Mouse (Mus musculus) liver, embryonic 14 days (tissue): ENCODE data around the gene Gm11937. TPM values are rescaled to one million over a fixed set of nuclear protein-coding genes. Genes with fewer than 3 reads are reported as not detected.

ENCODE experiments used
- polyA plus RNA-seq: library from polyadenylated mRNA; depleted of rRNA; stranded (reverse); fragments of >200 nt; gene quantifications from 2 replicates; pipeline ENCODE4 v1.2.3, GENCODE M21; 2012; rRNA removed

Gene Gm11937
- not detected in 2 replicates for polyA plus RNA-seq

GRCm38 (mm10) chr11:99610089-99610488 lies at the start of gene Gm11937:
Gm11937 (minus strand) TSS chr11:99610189.

GRCm38 (mm10) chr11:99658467-99659010 lies 48.5 kb upstream of the Gm11937 start, which contains the start of gene Gm11563:
Gm11563 (minus strand) TSS chr11:99658960.

GRCm38 (mm10) chr11:99650136-99650535 lies 40.1 kb upstream of the Gm11937 start, which contains the start of gene Gm11555:
Gm11555 (minus strand) TSS chr11:99650236.

GRCm38 (mm10) chr11:99643635-99644139 lies 33.7 kb upstream of the Gm11937 start, which contains the start of gene Krtap4-7:
Krtap4-7 (minus strand) TSS chr11:99644089.

GRCm38 (mm10) chr11:99634653-99635134 lies 24.7 kb upstream of the Gm11937 start, which contains the start of gene Krtap4-2:
Krtap4-2 (minus strand) TSS chr11:99635084.

GRCm38 (mm10) chr11:99628138-99628537 lies 18.1 kb upstream of the Gm11937 start, which contains the start of gene Krtap4-1:
Krtap4-1 (minus strand) TSS chr11:99628238.

GRCm38 (mm10) chr11:99620335-99620734 lies 10.3 kb upstream of the Gm11937 start, which contains the start of gene Gm11562:
Gm11562 (minus strand) TSS chr11:99620435.

GRCm38 (mm10) chr11:99614796-99615363 lies 4.9 kb upstream of the Gm11937 start, which contains the start of gene Krtap2-4:
Krtap2-4 (minus strand) TSS chr11:99614846.

GRCm38 (mm10) chr11:99603208-99603607 lies 6.8 kb downstream of the Gm11937 start, which contains the start of gene Gm11938:
Gm11938 (minus strand) TSS chr11:99603308.

GRCm38 (mm10) chr11:99597742-99598141 lies 12.2 kb downstream of the Gm11937 start, which contains the start of gene Krtap9-3:
Krtap9-3 (minus strand) TSS chr11:99598105.

GRCm38 (mm10) chr11:99590981-99591380 lies 19.0 kb downstream of the Gm11937 start, which contains the start of gene Krtap1-3:
Krtap1-3 (minus strand) TSS chr11:99591339.

GRCm38 (mm10) chr11:99583245-99583704 lies 26.7 kb downstream of the Gm11937 start, which contains the start of gene Krtap1-4:
Krtap1-4 (minus strand) TSS chr11:99583654.

GRCm38 (mm10) chr11:99580636-99581035 lies 29.4 kb downstream of the Gm11937 start, which contains the start of gene Krtap1-5:
Krtap1-5 (minus strand) TSS chr11:99581016.

GRCm38 (mm10) chr11:99566530-99566929 lies 43.5 kb downstream of the Gm11937 start, which contains the start of gene Krtap3-1:
Krtap3-1 (minus strand) TSS chr11:99566630.

Other genes with a start within 250 kb of the Gm11937 start
- 0.06 TPM in 1 of 2 replicates, not detected in the other for gene Krt28, start 235.3 kb downstream of the Gm11937 start, polyA plus RNA-seq
- gene Krt10, start 220.8 kb downstream of the Gm11937 start, polyA plus RNA-seq: 1.2 and 1.3 TPM in 2 replicates
- 0.03 and 0.05 TPM in 2 replicates for gene Krt12, start 187.9 kb downstream of the Gm11937 start, polyA plus RNA-seq
- 16.0 and 17.2 TPM in 2 replicates for gene Krt20, start 172.0 kb downstream of the Gm11937 start, polyA plus RNA-seq
- gene Krt23, start 117.1 kb downstream of the Gm11937 start, polyA plus RNA-seq: 0.40 and 0.45 TPM in 2 replicates
- gene Krt39, start 88.9 kb downstream of the Gm11937 start, polyA plus RNA-seq: not detected in 2 replicates
- not detected in 2 replicates for gene Krt40, start 67.0 kb downstream of the Gm11937 start, polyA plus RNA-seq
- not detected in 2 replicates for gene Krtap3-3, start 59.3 kb downstream of the Gm11937 start, polyA plus RNA-seq
- not detected in 2 replicates for gene Krtap3-2, start 53.3 kb downstream of the Gm11937 start, polyA plus RNA-seq
- gene Gm11939, start 50.7 kb downstream of the Gm11937 start, polyA plus RNA-seq: not detected in 2 replicates
- gene Krtap3-1, start 43.6 kb downstream of the Gm11937 start, polyA plus RNA-seq: not detected in 2 replicates
- gene Krtap1-5, start 29.2 kb downstream of the Gm11937 start, polyA plus RNA-seq: not detected in 2 replicates
- gene Krtap1-4, start 26.5 kb downstream of the Gm11937 start, polyA plus RNA-seq: not detected in 2 replicates
- not detected in 2 replicates for gene Krtap1-3, start 18.9 kb downstream of the Gm11937 start, polyA plus RNA-seq
- gene Krtap9-3, start 12.1 kb downstream of the Gm11937 start, polyA plus RNA-seq: not detected in 2 replicates
- gene Gm11938, start 6.9 kb downstream of the Gm11937 start, polyA plus RNA-seq: not detected in 2 replicates
- gene Krtap2-4, start 4.7 kb upstream of the Gm11937 start, polyA plus RNA-seq: not detected in 2 replicates
- not detected in 2 replicates for gene Gm11562, start 10.2 kb upstream of the Gm11937 start, polyA plus RNA-seq
- not detected in 2 replicates for gene Krtap4-1, start 18.0 kb upstream of the Gm11937 start, polyA plus RNA-seq
- not detected in 2 replicates for gene Krtap4-2, start 24.9 kb upstream of the Gm11937 start, polyA plus RNA-seq
- not detected in 2 replicates for gene Krtap4-7, start 33.9 kb upstream of the Gm11937 start, polyA plus RNA-seq
- gene Gm11555, start 40.0 kb upstream of the Gm11937 start, polyA plus RNA-seq: not detected in 2 replicates
- gene Gm11563, start 48.8 kb upstream of the Gm11937 start, polyA plus RNA-seq: not detected in 2 replicates
- gene Krtap4-6, start 55.8 kb upstream of the Gm11937 start, polyA plus RNA-seq: not detected in 2 replicates
- gene Gm14190, start 80.6 kb upstream of the Gm11937 start, polyA plus RNA-seq: not detected in 2 replicates
- not detected in 2 replicates for gene Gm14180, start 124.1 kb upstream of the Gm11937 start, polyA plus RNA-seq
- gene Gm11595, start 162.7 kb upstream of the Gm11937 start, polyA plus RNA-seq: not detected in 2 replicates
- gene Krtap4-8, start 170.5 kb upstream of the Gm11937 start, polyA plus RNA-seq: not detected in 2 replicates
- gene Krtap4-9, start 175.0 kb upstream of the Gm11937 start, polyA plus RNA-seq: not detected in 2 replicates
- gene Gm11596, start 183.3 kb upstream of the Gm11937 start, polyA plus RNA-seq: not detected in 2 replicates
- not detected in 2 replicates for gene Gm11569, start 188.7 kb upstream of the Gm11937 start, polyA plus RNA-seq
- gene Gm11554, start 194.3 kb upstream of the Gm11937 start, polyA plus RNA-seq: not detected in 2 replicates
- not detected in 2 replicates for gene Krtap4-13, start 199.7 kb upstream of the Gm11937 start, polyA plus RNA-seq
- not detected in 2 replicates for gene Gm11564, start 205.5 kb upstream of the Gm11937 start, polyA plus RNA-seq
- not detected in 2 replicates for gene 2300003K06Rik, start 227.9 kb upstream of the Gm11937 start, polyA plus RNA-seq
- 0.09 and 0.10 TPM in 2 replicates for gene Krtap4-16, start 241.4 kb upstream of the Gm11937 start, polyA plus RNA-seq
- not detected in 2 replicates for gene Gm11568, start 247.7 kb upstream of the Gm11937 start, polyA plus RNA-seq